Mouse (Mus musculus) macrophage (primary cell): Measurements from ENCODE around the gene Gadd45b. TPM values are rescaled to one million over a fixed set of nuclear protein-coding genes. Genes with fewer than 3 reads are reported as not detected.

Experiments used
- H3K27ac ChIP-seq: fragments of 350-480 bp; formaldehyde crosslinking; 2 replicates; pipeline ENCODE4 v1.9.0; 2021
- H3K36me3 ChIP-seq: fragments of 350-480 bp; formaldehyde crosslinking; 2 replicates; pipeline ENCODE4 v1.9.0; 2021; ENCODE audit errors: inconsistent target
- H3K4me3 ChIP-seq: fragments of 350-480 bp; formaldehyde crosslinking; 2 replicates; pipeline ENCODE4 v1.9.0; 2021; ENCODE audit errors: inconsistent target
- H3K79me2 ChIP-seq: fragments of 350-480 bp; formaldehyde crosslinking; 2 replicates; pipeline ENCODE4 v1.9.0; 2021; ENCODE audit errors: inconsistent target
- WGBS: methylation state at CpG from one replicate; pipeline ENCODE4 v1.1.7; 2026; ENCODE audit warnings: inconsistent platforms; ENCODE audit not compliant: missing documents; 5-methylcytosine and 5-hydroxymethylcytosine counted together
- polyA plus RNA-seq: library from polyadenylated mRNA; stranded (reverse); fragments of 250-400 nt; gene quantifications from 3 replicates; pipeline ENCODE4 v1.2.4, GENCODE M21; 2018; ENCODE audit warnings: inconsistent platforms
- total RNA-seq, 78 experiments: library from RNA; depleted of rRNA; stranded (reverse); fragments of 250-400 nt; gene quantifications; 1 replicate in 9 of 78; 2 replicates in 24 of 78; 3 replicates in 43 of 78; 4 replicates in 2 of 78; pipeline ENCODE4 v1.2.4; 2018; ENCODE audit warnings: inconsistent platforms in 56 of 78

Gene Gadd45b
- total RNA-seq (2018; cell fraction: chromatin; rRNA removed): 1,000 to 10,000 TPM in 1 of 26 experiments, 100 to 1,000 TPM in 25; 108 to 1,046 (median 613) TPM
- 100 to 1,000 TPM; 117 to 845 (median 491) TPM for total RNA-seq (2018; cell fraction: cytosol; rRNA removed)
- 1,000 to 10,000 TPM in 14 of 26 experiments, 100 to 1,000 TPM in 12; 109 to 1,748 (median 1,022) TPM for total RNA-seq (2018; cell fraction: nucleus; rRNA removed)
- 45.9 to 89.8 TPM (median 71.3 TPM) in 3 replicates for polyA plus RNA-seq

DNA sequence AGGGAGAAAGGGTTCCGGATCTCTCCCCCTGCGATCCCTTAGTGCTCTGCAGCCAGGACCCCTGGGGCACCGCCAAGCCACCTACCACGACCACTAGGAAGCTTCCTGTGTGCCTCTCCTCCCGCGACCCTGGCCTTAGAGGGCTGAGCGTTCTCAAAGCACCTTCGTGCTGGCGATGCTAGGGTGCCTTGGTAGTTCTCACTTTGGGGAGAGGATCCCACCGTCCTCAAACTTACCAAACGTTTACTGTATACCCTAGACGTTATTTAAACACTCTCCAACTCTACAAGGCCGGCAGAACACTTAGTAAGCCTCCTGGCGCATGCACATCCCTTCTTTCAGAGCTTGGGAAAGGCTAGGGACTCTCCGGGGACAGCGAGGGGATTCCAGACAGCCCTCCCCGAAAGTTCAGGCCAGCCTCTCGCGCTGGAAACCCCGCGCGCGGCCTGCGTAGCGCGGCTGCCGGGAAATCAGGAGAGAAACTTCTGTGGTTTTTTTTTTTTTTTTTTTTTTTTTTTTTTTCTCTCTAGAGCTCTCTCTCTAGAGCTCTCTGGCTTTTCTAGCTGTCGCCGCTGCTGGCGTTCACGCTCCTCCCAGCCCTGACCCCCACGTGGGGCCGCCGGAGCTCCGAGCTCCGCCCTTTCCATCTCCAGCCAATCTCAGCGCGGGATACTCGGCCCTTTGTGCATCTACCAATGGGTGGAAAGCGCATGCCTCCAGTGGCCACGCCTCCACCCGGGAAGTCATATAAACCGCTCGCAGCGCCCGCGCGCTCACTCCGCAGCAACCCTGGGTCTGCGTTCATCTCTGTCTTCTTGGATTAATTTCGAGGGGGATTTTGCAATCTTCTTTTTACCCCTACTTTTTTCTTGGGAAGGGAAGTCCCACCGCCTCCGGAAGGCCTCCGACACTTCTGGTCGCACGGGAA is at the start of gene Gadd45b:
Gene Gadd45b, plus strand, starts transcription at position 775 of the 928 bp plus-strand sequence.
- peaks cover 22% of the 10 kb centered on the region for H3K79me2 ChIP-seq
- H3K36me3 ChIP-seq: no peaks in the 10 kb centered on the region
- peak within 1 kb of the TSS; percentile 86 for H3K27ac ChIP-seq
- H3K4me3 ChIP-seq: peak within 1 kb of the TSS; percentile 86
- under 1% methylated on average over 50 of the region's 56 CpGs for WGBS

DNA sequence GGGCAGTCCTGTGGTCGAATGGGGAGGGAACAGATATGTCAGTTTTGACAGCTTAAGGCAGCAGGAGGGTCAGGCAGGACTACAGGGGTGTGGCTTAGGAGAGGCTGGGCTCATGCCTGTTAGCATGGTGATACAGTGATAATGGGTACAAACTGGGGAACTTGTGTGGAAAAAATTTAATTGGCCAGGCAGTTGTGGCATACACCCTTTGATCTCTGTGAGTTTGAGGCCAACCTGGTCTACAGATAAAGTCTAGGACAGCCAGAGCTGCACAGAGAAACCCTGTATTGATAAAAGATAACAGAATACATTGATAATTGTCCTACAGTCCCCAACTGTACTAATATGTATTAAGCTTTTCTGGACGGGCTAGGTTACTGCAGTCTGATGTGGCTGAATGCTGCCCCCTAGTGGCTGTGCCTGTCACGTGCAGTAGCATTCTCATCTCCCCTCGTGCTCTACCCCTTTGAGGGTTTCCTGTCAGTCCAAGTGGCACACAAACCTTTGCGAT is 49.7 kb upstream of the Gadd45b start:
- Histone ChIP-seq H3K79me2 (no peaks in the 10 kb centered on the region), H3K36me3 (no peaks in the 10 kb centered on the region), H3K27ac (no peak overlapping the region), H3K4me3 (no peak overlapping the region)
- 19% methylated on average over 5 of the region's 5 CpGs for WGBS

DNA sequence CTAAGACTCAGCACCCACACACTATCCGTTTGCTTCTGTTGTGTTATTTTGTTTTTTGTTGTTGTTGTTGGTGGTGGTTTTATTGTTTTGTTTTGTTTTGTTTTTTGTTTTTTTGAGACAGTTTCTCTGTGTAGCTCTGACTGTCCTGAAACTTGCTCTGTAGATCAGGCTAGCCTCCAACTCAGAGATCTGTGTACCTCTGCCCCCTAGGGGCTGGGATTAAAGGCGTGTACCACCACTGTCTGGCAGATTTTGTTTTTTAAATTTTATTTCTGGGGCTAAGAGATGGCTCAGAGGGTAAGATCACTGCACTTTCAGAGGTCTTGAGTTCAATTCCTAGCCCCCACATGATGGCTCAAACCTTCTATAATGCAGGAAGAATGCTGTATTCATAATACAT is 49.0 kb upstream of the Gadd45b start:
- Histone ChIP-seq H3K36me3 (no peaks in the 10 kb centered on the region), H3K79me2 (no peaks in the 10 kb centered on the region), H3K4me3 (no peak overlapping the region), H3K27ac (no peak overlapping the region)
- WGBS: 79% methylated on average over 2 of the region's 2 CpGs

DNA sequence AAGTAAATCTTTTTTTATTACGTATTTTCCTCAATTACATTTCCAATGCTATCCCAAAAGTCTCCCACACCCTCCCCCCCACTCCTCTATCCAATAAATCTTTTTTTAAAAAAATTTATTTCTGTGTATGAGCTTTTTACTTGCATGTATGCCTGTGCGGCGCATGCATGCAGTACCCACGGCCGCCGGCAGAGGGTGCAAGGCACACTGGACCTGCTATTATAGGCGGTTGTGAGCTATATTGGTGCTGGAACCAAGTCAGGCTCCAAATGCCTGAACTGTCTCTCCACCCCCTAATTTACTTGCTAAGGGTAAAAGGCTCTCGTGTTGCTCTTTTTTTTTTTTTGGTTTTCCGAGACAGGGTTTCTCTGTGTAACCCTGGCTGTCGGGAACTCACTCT is 48.6 kb upstream of the Gadd45b start:
- Histone ChIP-seq H3K36me3 (no peaks in the 10 kb centered on the region), H3K79me2 (no peaks in the 10 kb centered on the region), H3K27ac (no peak overlapping the region), H3K4me3 (no peak overlapping the region)
- 21% methylated on average over 10 of the region's 10 CpGs for WGBS

DNA sequence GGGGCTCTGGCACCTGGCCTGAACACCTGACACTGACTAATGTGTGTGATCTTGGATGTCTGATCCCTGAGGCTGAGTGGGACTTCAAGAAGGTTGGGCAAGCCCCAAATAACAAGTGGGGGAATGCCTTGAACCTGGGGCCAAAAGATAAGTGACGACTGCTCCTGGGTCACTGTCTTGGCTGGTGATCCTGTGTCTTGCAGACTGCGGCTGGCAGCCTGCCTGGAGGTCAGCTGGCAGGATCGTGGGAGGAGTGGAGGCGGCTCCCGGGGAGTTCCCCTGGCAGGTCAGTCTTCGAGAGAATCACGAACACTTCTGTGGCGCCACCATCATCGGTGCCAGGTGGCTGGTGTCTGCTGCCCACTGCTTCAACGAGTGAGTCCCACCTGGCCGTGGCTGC is 42.7 kb upstream of the Gadd45b start:
- H3K79me2 ChIP-seq: no peaks in the 10 kb centered on the region
- no peaks in the 10 kb centered on the region for H3K36me3 ChIP-seq
- no peak overlapping the region for H3K4me3 ChIP-seq
- WGBS: 39% methylated on average over 9 of the region's 11 CpGs
- no peak overlapping the region for H3K27ac ChIP-seq

DNA sequence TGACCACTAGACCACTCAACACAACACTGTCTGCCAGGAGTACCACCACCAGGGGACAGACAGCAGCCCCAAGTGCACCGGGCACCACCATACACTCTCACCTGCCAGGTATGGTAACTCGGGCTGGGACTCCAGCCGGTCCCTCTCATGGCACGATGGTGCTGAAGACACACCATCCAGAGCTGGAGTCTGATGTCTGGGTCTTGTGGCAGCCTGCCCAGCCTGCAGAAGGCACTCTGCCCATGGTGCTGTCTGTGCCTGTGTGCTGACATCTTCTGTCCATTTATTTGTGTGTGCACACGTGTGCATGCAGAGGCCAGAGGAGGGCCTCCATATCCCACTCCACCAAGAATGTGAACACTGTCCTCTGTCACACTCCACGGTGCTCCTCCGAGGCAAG is 34.8 kb upstream of the Gadd45b start:
- 86% methylated on average over 7 of the region's 7 CpGs for WGBS
- Histone ChIP-seq H3K79me2 (peaks cover 18% of the 10 kb centered on the region), H3K27ac (no peak overlapping the region), H3K4me3 (no peak overlapping the region), H3K36me3 (0 out of 2 replicates have a peak, but pooled peaks cover 4% of the 10 kb centered on the region)

DNA sequence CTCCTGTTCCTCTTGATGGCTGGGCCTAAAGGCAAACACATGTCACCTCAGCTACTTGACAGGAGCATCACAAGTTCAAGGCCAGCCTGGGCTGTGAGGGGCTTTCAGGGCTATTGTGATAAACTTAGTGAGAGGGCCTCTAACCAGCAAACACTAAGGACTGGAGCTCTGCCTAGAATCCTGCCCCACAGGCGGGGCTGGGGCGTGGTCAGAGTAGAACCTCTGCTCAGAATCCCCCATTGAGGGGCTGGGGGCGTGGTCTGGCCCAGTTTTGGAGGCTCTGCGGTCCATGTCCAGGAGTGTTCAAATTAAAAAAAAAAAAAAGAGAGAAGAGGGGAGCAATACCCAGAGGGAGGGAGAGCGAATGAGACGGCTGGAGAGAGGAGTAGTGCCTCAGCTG is 34.2 kb upstream of the Gadd45b start:
- Histone ChIP-seq H3K36me3 (0 out of 2 replicates have a peak, but pooled peaks cover 4% of the 10 kb centered on the region), H3K79me2 (peaks cover 20% of the 10 kb centered on the region), H3K4me3 (no peak overlapping the region), H3K27ac (no peak overlapping the region)
- WGBS: 92% methylated on average over 2 of the region's 6 CpGs

DNA sequence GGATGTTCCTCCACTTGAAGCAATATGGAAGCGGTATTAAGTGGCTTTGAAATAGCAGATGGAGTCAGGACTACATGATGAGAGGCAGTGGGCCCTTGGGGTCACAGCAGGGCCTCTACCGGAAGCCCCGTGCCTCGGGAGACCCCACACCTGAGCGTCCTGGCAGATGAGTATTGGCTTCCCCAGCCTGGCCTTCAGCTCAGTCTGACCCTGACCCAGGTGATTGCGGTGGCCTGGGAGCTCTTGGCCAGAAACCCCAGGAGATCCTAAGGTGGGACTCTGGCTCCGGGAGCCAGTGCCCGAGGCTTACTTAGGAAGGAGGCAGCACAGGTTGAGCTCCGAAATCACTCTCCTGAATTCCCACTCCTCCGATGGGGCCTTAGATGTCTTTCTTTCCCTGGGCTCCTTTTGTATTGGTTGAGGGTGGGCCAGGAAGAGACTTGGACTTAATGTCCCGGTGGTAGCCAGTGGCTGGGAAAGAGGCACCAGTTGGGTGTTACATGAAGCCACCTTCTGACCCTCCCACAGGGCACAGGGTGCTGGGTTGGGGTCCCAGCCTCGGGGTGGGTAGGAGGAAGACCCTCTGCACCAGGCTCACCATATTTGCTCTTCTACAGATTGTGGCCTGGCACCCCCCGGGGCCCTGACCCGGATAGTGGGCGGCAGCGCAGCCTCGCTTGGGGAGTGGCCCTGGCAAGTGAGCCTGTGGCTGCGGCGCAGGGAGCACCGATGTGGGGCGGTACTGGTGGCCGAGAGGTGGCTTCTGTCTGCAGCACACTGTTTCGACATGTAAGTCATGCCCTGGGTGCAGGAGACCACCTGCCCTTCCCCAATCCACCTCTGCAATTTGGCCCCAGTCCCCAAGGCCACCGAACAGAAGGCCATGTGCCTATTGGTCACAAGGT is 33.0 kb upstream of the Gadd45b start:
- no peak overlapping the region for H3K27ac ChIP-seq
- 0 out of 2 replicates have a peak, but pooled peaks cover 4% of the 10 kb centered on the region for H3K36me3 ChIP-seq
- H3K79me2 ChIP-seq: peaks cover 20% of the 10 kb centered on the region
- H3K4me3 ChIP-seq: no peak overlapping the region
- 82% methylated on average over 24 of the region's 24 CpGs for WGBS

DNA sequence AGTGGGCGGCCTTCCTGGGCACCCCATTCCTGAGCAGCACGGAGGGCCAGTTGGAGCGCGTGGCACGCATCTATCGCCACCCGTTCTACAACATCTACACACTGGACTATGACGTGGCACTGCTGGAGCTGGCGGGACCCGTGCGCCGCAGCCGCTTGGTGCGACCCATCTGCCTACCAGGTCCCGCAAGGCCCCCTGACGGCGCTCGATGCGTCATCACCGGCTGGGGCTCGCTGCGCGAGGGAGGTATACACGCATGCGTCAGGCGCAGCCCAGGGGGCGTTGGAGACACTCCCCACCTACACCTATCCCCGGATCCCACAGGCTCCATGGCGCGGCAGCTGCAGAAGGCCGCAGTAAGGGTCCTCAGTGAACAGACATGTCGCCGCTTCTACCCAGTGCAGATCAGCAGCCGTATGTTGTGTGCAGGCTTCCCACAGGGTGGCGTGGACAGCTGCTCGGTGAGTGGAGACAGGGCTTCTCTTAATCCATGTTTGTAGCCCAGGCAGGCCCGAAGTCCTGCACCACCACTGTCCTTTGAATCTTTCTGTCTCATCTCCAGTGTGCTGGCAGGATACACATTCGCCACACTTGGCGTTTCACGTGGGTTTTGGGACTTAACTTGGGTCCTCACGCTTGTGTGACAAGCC is 31.9 kb upstream of the Gadd45b start:
- no peak overlapping the region for H3K4me3 ChIP-seq

DNA sequence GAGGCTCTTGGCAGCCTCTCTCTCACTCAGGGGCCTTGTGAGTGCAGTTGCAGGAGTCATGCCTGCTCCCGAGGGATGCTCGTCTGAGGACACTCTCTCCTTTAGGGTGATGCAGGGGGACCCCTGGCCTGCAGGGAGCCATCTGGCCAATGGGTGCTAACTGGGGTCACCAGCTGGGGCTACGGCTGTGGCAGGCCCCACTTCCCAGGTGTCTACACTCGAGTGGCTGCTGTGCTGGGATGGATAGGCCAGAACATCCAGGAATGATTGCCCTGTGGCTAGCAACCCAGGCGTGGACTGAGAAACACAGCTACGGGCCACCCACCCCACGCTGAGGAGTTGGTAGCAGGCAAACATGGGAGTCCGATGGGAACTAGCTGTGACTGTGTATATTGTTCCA is 30.8 kb upstream of the Gadd45b start:
- Histone ChIP-seq H3K4me3 (no peak overlapping the region), H3K27ac (no peak overlapping the region), H3K36me3 (0 out of 2 replicates have a peak, but pooled peaks cover 4% of the 10 kb centered on the region), H3K79me2 (peaks cover 20% of the 10 kb centered on the region)
- WGBS: 98% methylated on average over 7 of the region's 8 CpGs

More for the DNA sequence above, 31.9 kb upstream of the Gadd45b start:
- Histone ChIP-seq H3K36me3 (0 out of 2 replicates have a peak, but pooled peaks cover 4% of the 10 kb centered on the region), H3K79me2 (peaks cover 20% of the 10 kb centered on the region), H3K27ac (no peak overlapping the region)
- WGBS: 89% methylated on average over 36 of the region's 41 CpGs

DNA sequence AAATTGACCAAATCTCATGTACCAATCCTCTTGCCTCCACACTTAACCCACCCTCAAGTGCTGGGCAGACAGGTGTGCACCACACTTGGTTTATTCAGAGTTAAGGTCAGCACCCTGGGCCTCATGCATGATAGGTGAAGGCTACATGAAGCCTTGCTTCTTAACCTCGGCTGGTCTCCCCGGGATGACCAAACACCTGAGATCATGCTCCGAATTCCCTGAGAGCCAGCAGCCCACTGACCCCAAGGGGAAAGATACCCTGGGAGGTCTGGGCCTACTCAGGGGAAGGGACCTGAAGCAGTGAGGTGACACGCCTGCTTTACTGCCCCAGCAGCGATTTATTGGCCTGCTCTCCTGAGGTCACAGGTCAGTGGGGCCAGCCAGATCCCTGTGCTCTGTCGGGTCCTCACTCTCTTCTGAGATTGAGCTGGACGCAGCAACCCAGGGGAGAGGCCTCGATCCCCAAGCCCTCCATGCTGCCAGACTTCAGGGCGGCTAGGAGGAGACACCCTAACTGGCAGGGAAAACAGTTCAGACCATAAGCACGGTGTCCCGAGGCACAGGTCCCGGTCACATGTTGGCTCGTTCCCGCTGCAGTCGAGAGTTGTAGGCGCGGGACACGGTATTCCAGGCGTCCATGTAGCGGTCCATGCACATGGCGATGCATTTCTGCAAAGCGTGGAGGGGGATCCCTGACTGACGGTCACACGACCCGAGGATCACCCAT is 30.1 kb upstream of the Gadd45b start:
- H3K4me3 ChIP-seq: peak overlapping the region; percentile 74
- WGBS: 24% methylated on average over 23 of the region's 25 CpGs
- 0 out of 2 replicates have a peak, but pooled peaks cover 4% of the 10 kb centered on the region for H3K36me3 ChIP-seq
- H3K27ac ChIP-seq: peak overlapping the region; percentile 51
- peaks cover 20% of the 10 kb centered on the region for H3K79me2 ChIP-seq

DNA sequence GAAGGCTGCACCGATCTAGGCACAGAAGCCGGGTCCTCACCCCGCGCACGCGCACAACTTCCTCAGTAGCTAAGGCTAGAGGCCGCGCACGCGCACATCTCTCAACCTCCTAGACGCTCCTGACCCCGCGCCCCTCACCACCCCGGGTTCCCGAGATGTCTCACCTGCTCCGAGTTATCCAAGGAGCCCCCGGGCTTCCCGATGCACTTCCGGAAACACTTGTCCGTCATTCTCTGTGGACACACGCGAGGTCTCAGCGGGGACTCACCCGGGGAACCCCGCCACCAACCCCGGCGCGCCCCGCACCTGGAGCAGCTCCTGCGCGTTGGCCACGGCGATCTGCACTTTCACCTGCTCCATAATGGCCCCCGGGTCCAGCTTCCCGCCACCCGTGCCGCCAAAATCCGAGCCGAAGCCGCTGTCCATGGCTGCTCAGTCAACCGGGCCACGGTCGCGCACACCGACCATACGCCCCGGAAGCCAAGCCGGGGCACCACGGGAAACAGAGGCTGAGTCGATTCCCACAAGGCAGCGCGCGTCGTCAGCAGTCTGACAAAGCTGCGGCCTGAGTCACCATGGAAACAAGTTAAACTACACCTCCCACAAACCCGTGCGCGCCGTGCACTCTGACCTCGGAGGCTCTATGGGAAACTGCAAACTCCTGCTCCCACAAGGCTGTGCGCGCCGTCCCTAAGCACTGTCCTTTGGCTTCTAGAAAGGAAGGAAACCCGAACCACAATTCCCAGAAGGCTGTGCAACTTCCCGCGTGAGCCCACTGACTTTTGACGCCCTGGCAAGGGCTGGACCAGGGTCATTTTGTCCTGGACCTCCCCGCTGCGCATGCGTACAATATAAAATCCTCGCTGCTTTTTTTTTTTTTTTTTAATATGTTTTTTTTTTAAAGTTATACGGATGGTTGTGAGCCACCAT is 29.3 kb upstream of the Gadd45b start, which contains the start of gene Timm13:
Gene Timm13, minus strand, starts transcription at position 652 of the 930 bp plus-strand sequence.
- WGBS: under 1% methylated on average over 70 of the region's 72 CpGs
- H3K27ac ChIP-seq: peak within 1 kb of the TSS; percentile 51
- peaks cover 20% of the 10 kb centered on the region for H3K79me2 ChIP-seq
- H3K4me3 ChIP-seq: peak within 1 kb of the TSS; percentile 74
- H3K36me3 ChIP-seq: 0 out of 2 replicates have a peak, but pooled peaks cover 4% of the 10 kb centered on the region
